Mouse (Mus musculus) B cell, adult 2 months (primary cell): ENCODE data around the gene Eef2k.
A peak's percentile ranks its signal among the peaks of the same experiment; 100 is the strongest.

Experiments
- DNase-seq, 2 experiments: peaks; one replicate each; pipeline ENCODE4 v3.0.0; 2022

The Eef2k gene

GRCm38 (mm10) chr7:120842345-120843036, at the start of gene Eef2k:
TSS of gene Eef2k (plus strand) at chr7:120842831.
- DNase-seq, result peak; percentile 91 to 92

DNA sequence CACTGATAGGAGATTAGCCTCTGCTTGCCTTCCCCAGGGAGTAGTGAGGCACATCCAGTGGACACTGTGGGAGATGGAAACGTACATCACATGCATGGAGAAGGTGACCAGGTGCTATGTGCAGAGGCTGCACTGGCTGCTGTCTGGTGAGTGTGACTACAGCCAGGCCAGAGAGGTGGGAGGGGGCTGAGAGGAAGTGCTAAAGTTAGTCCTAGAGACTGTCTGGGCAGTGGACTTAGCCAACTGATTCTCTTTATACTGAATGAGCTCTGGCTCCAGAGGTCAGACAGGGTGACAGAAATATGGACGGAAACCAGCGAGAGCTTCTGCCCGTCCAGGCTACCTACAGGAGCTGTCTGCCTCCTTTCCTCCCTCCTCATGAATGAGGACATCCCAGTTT, 47.1 kb upstream of the Eef2k start:
- DNase-seq, result no peak

DNA sequence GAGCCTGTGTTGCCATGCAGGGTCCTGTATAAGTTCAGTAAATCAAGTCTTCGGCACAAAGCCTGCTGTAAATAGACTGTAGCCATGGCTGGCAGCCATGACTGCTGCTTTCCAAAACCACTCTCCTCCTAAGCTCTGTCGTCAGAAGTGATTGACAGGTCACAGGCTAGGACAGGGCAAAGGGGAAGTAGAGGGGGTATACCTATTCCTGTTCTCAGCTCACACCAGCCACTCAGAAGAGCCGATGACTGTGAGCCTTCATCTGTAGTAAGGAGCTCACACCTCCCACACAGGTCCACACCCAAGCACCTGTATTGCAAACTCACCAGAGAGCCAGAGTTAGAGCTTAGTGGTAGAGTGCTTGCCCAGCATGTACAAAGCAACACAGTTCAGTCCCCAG, 46.3 kb upstream of the Eef2k start:
- no peak for DNase-seq

DNA sequence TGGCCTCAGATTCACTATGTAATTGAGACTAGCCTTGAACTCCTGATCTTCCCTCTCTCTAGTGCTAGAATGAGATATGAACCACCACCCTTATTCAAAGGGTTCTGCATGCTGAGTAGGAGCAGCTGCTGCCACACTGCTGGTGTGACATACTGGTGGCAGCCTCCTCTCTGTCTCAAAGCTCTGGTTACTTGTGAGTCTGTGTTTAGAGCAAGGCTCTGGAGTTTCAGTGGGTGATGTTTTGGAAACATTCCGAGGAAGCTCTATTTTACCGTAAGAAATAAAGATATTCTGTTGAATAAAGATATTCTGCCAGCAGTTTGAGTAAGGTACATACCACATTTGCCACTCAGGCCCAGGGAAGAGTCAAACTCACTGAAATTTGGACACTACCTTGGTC, 39.4 kb upstream of the Eef2k start:
- no peak for DNase-seq

DNA sequence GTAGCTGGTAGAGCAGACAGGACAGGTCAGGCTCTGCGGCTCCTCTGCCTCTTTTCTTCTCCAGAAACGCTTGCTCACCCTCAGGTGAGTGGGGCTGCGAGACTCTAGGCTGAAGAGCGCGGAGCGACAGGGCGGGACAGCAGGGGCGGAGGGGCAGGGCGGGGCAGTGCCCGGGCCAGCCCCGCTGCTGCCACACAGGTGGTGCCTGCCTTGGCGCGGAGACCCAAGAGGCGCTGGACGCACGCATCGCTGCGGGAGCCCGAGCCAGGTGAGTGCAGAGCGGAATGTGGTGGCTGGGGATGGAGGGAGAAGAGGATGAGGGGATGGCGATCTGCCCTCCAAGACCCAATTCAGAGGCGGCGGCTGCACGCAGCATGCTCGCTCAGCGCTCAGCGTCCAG, 32.9 kb upstream of the Eef2k start:
- no peak for DNase-seq

GRCm38 (mm10) chr7:120811834-120812415, 30.7 kb upstream of the Eef2k start, which contains the start of gene Gm5737:
TSS of gene Gm5737 (plus strand) at chr7:120812365.
- no peak for DNase-seq

DNA sequence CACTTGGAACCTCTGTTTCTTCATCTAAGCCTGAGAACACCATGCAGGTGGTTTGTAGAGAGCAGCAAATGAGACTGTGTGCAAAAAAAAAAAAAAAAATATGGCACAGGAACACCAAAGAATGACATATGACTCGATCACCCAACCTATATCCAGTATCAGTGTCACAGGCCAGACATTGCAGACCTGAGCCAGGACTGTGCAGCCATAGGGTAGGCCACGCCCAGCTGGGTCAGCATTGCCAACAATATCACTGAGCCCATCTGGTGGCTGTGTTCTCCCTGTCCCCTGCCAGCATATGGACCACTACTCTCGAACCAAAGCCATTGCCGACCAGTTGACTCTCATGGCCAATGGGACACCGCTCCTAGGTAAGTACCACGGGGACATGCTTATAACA, 25.1 kb upstream of the Eef2k start:
- no peak for DNase-seq

- DNase-seq, result no peak
These were observed 23.2 kb upstream of the Eef2k start for GRCm38 (mm10) chr7:120819386-120819785.

GRCm38 (mm10) chr7:120823248-120823647, 19.4 kb upstream of the Eef2k start:
- DNase-seq, result peak; percentile 73 to 75

DNA sequence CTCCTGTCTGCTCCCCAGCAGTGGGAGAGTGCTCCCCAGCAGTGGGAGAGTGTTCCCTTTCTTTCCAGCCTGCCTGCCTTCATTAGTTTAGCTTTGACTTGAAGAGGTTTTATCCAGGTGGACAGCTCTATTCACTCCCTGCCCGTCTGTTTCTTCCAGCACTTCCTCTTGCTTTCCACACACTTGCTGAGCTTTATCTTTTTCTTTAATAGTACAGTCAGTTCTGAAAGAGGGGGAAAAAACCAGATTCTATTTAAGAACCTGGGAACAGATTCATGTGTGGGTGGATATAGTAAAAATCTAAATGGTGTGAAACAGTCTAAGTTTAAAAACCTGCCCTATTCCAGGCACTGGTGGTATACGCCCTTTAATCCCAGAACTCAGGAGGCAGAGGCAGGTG, 17.5 kb upstream of the Eef2k start:
- no peak for DNase-seq

DNA sequence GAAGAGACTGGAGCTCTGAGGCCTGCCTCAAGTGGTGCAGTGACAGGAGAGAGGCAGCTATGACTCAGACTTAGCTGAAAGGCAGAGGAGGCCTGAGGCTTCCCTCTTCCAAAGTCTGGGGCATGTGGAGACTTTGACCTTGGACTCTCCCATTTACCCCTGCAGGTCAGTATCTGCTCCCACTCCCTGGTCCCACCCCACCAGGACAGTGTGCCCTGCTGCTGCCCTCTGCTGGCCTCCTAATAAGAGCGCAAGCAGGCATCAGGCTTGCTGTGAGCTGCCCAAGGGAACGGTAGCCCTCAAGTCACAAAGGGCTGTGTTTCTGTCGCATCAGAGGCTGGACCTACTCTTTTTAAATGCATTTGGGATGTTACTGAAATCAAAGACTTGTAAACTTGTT, 16.2 kb upstream of the Eef2k start:
- peak; percentile 38 to 41 for DNase-seq

DNA sequence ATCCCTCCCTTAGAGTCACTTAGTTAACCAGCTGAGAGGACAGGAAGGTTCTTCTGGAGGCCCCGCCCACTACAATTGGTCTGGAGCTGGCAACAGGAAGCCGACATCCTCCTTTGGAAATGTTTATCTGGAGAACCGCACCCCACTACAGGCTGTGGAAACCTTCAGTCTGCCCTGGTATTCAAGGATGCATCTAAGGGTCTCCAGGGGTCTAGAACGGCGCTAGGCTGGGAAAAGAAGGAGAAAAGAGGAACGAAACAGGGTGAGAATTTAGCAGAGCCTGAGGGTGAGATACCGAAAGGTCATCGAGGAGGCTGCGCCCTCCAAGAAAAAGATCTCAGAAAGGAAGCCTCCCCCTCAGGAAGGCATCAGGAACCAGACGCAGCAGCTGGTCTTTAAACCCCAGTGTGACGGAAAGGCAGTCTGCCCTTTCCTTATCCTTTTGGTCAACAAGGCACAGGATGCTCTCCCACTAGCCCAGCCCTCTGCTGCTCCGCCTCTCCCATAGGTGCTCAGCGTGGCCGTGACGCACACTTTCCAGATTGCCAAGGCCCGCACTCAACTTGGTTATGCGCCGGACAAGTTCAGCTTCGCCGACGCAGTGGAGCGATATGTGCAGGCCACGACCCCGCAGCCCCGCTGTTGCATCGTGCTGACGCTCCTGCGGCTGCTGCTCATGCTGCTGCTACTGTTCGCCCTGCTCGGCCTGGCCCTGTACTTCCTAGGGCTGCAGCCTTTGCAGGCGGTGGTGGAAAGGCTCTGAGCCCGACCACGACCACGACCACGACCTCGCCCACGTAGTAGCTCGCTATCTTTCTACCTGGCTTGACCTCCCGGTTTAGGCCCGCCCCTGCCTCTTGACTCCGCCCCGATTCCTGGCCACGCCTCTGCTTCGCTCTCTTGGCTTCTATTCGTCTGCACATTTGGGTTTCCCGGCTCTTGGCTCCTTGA, 11.9 kb upstream of the Eef2k start:
- peak; percentile 73 to 76 for DNase-seq

- DNase-seq, result peak in 1 of 2 experiments; percentile 42
These were observed 8.2 kb upstream of the Eef2k start for GRCm38 (mm10) chr7:120834426-120834825.

- peak; percentile 80 to 81 for DNase-seq
These were observed 7.7 kb upstream of the Eef2k start for GRCm38 (mm10) chr7:120834863-120835372.

GRCm38 (mm10) chr7:120835449-120836359, 6.9 kb upstream of the Eef2k start:
- peak; percentile 97 for DNase-seq

DNA sequence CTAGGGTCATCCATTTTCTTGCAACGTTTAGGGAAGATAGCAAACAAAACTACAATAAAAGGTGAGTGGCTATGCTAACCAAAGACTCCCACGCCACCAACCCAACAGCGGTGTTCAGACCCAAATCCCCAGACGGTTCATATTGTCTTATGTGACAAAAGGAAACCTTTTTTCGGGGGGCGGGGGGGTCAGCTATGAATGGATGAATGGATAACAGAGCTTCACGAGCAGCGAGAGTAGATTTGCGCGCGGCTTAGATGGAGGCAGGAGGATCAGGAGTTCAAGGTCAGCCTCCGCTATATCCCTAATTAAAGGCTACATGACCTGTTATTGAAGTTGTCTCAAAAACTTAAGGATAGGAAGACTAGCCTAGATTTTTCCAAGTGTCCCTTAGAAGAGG, 6.3 kb upstream of the Eef2k start:
- peak; percentile 43 to 53 for DNase-seq

DNA sequence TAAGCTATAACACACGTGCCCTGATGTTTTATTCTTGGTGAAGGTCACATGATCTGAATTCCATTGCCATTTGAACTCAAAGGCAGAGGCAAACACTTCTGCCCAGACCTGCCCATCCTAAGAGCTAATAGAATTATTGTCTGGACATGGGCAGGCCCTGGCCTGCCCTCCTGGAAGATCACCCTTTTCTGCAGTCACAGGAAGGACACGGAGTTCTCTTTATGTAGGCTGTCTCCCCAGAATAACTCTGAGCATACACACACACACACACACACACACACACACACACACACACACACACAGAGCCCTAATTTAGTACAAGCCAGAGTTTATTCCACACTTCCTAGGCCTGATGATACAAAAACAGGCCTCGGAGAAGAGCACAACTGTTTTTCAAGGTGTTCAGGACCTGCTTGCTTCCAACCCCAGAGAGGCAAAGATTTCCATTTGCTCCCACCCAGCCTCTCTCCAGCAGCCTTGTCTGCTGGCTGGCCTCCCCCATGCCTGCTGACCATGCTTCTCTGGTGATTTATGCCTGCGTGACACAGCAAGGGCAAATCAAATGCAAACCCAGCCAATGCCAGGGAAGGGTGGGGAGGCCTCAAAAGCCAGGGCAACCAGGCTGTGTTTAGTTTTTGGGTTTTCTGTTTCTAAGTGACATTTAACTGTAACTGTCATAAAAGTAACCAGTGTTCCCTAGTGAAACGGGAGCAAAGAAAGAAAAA, 4.0 kb upstream of the Eef2k start:
- no peak for DNase-seq

DNA sequence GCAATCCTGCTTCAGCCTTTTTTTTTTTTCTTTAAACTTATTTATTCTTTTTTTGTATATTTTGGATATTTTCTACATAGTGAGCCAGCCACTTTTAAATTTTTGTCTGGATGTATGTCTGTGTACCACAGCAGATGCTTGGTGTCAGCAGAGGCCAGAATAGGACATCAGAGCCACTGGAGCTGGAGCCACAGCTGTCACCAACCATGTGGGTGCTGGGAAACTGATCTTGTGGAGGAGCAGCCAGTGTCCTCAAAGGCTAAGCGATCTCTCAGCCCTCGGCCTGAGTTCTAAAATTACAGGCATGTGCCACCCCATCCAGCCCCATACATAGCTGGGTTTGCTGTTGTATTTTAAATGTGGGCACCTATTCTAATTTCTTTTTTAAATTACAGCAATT, 2.8 kb upstream of the Eef2k start:
- no peak for DNase-seq

- peak; percentile 76 to 78 for DNase-seq
These were observed 498 bp downstream of the Eef2k start for GRCm38 (mm10) chr7:120843037-120843621.

DNA sequence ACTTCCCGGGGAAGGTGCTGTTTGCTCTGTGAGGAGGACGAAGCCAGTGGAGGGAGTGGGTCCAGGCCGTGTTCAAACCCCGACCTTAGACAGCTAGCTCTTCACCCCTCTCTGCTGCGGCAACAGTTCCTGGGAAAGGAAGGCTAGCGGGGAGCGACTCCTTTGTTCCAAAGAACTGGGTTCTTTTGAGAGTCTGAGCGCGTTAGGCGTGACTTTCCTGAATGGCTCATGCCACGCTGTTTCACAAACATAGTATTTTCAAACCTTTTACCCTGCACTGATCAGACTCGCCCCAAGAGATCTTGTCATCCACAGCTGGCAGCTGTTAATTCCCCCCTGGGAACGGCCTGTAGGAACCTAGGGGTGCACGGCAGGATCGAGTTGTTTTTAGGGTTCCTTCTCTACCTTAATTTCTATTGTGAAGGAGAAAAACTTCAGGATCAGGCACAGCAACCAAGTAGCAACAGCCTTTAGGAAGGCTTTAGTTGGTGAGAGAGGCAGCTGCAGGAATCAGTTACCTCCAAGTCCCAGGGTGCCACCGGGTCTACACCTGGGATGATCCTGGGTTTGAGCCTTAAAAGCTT, 1.3 kb downstream of the Eef2k start:
- DNase-seq, result no peak

DNA sequence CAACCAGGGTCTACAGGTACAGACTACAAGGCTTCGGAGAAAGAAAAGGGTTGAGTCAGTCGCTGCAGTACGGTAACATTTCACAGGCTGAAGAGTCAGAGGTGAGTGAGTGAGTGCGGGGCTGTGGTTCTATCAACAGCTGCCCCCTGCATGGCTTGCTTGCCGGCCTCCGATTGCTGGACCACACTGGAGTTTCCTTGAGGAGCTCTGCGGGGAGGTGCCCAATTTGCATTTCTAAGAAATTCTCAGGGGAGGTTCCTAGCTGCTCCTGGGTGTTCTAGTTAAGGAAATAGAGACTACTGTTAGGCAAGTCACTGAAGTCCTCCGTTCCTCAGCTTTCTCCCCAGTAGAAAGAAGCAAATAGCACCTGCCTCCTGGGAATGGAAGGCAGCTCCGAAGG, 2.1 kb downstream of the Eef2k start:
- DNase-seq, result no peak
